Mouse (Mus musculus): Measurements from ENCODE around the gene Map1b.

GRCm38 (mm10) chr13:99451276-99451675, 65.1 kb downstream of the Map1b start:
- no peak for TF ChIP-seq CTCF (IDR thresholded peaks at IDR 0.05; ENCODE audit: borderline replicate concordance, insufficient read depth, low read length)
- TF ChIP-seq POLR2A (IDR thresholded peaks at IDR 0.05; ENCODE audit: low read depth, low read length): no peak

All from embryonic fibroblast, embryonic 13.5 days (primary cell).